Mouse (Mus musculus) embryo, embryonic 11 days (tissue): ENCODE data around the gene Cyp2d9.
"Not testable (repeated sequence)": the region's sequence is repeated elsewhere in the genome, so short reads cannot be mapped to it uniquely, and the experiment has no call there.

Source experiments
- DNase-seq: peaks from one replicate; pipeline ENCODE4 v3.0.0-alpha.2; 2015

Gene Cyp2d9

GRCm38 (mm10) chr15:82433137-82433536 is at the start of gene Cyp2d9:
Cyp2d9 (plus strand) TSS chr15:82433437.
- no peak for DNase-seq

- no peak for DNase-seq
Observed at GRCm38 (mm10) chr15:82385729-82386128, 47.5 kb upstream of the Cyp2d9 start.

- DNase-seq, result not testable (repeated sequence)
Observed at GRCm38 (mm10) chr15:82389916-82390315, 43.3 kb upstream of the Cyp2d9 start.

- not testable (repeated sequence) for DNase-seq
Observed at GRCm38 (mm10) chr15:82393922-82394321, 39.3 kb upstream of the Cyp2d9 start, which contains the start of gene Cyp2d11. Cyp2d11 (minus strand) TSS chr15:82394022.

GRCm38 (mm10) chr15:82395955-82396354 is 37.3 kb upstream of the Cyp2d9 start:
- not testable (repeated sequence) for DNase-seq

- DNase-seq, result peak; percentile 8
Observed at GRCm38 (mm10) chr15:82401516-82401915, 31.7 kb upstream of the Cyp2d9 start.

GRCm38 (mm10) chr15:82402106-82402505 is 31.1 kb upstream of the Cyp2d9 start:
- DNase-seq, result no peak

GRCm38 (mm10) chr15:82402741-82403140 is 30.5 kb upstream of the Cyp2d9 start:
- DNase-seq, result no peak

- no peak for DNase-seq
Observed at GRCm38 (mm10) chr15:82403606-82404005, 29.6 kb upstream of the Cyp2d9 start.

- DNase-seq, result no peak
Observed at GRCm38 (mm10) chr15:82404163-82404562, 29.1 kb upstream of the Cyp2d9 start.

- DNase-seq, result no peak
Observed at GRCm38 (mm10) chr15:82406981-82407380, 26.3 kb upstream of the Cyp2d9 start, which contains the start of gene Cyp2d10. Cyp2d10 (minus strand) TSS chr15:82407195.

GRCm38 (mm10) chr15:82407536-82407935 is 25.7 kb upstream of the Cyp2d9 start:
- DNase-seq, result no peak

GRCm38 (mm10) chr15:82416797-82417789 is 16.1 kb upstream of the Cyp2d9 start:
- peak; percentile 80 for DNase-seq

GRCm38 (mm10) chr15:82418616-82419015 is 14.6 kb upstream of the Cyp2d9 start:
- DNase-seq, result no peak

- DNase-seq, result no peak
Observed at GRCm38 (mm10) chr15:82422935-82423334, 10.3 kb upstream of the Cyp2d9 start.

- no peak for DNase-seq
Observed at GRCm38 (mm10) chr15:82423471-82423870, 9.8 kb upstream of the Cyp2d9 start.

GRCm38 (mm10) chr15:82433621-82434020 is 384 bp downstream of the Cyp2d9 start:
- DNase-seq, result no peak

- DNase-seq, result no peak
Observed at GRCm38 (mm10) chr15:82434541-82434940, 1.3 kb downstream of the Cyp2d9 start.

- no peak for DNase-seq
Observed at GRCm38 (mm10) chr15:82435011-82435410, 1.8 kb downstream of the Cyp2d9 start.

- no peak for DNase-seq
Observed at GRCm38 (mm10) chr15:82435606-82436005, 2.4 kb downstream of the Cyp2d9 start.

GRCm38 (mm10) chr15:82437975-82438617 is 4.9 kb downstream of the Cyp2d9 start:
- DNase-seq, result no peak

- no peak for DNase-seq
Observed at GRCm38 (mm10) chr15:82443658-82444057, 10.4 kb downstream of the Cyp2d9 start.

GRCm38 (mm10) chr15:82445196-82445595 is 12.0 kb downstream of the Cyp2d9 start:
- DNase-seq, result no peak

GRCm38 (mm10) chr15:82450045-82450444 is 16.8 kb downstream of the Cyp2d9 start:
- DNase-seq, result not testable (repeated sequence)
